Mouse (Mus musculus) CH12.LX (cell line): ENCODE data around the gene Oit3. TPM values are rescaled to one million over a fixed set of nuclear protein-coding genes. Genes with fewer than 3 reads are reported as not detected.

Experiments
- DNase-seq: peaks from one replicate; pipeline ENCODE4 v3.0.0-alpha.2; 2013; ENCODE audit errors: extremely low read depth
- H3K27ac ChIP-seq: 2 replicates; pipeline ENCODE4 v1.5.1; 2012; ENCODE audit warnings: low read depth, mild to moderate bottlenecking, control low read depth, moderate library complexity; ENCODE audit not compliant: insufficient read depth
- H3K27me3 ChIP-seq: replicated peaks from 2 replicates; pipeline ENCODE3; 2012; ENCODE audit warnings: inconsistent platforms
- H3K36me3 ChIP-seq, 2 experiments: replicated peaks in 1 of 2; 2 replicates each; pipeline versions ENCODE3 to v1.6.1; 2012; ENCODE audit warnings: inconsistent platforms in 1 of 2, low read length in 1 of 2, mild to moderate bottlenecking in 1 of 2, mixed read lengths in 1 of 2, moderate library complexity in 1 of 2; ENCODE audit not compliant: control insufficient read depth in 1 of 2, insufficient read depth in 1 of 2
- H3K4me1 ChIP-seq, 2 experiments: 2 replicates each; pipeline ENCODE4 v1.6.1; 2012; ENCODE audit warnings: inconsistent platforms in 1 of 2, moderate library complexity in 1 of 2; ENCODE audit not compliant: insufficient read depth in 2 of 2, control insufficient read depth in 1 of 2
- H3K4me2 ChIP-seq: 2 replicates; pipeline ENCODE4 v1.6.1; 2012; ENCODE audit warnings: low read depth, mild to moderate bottlenecking, control low read depth; ENCODE audit not compliant: poor library complexity, insufficient read depth, severe bottlenecking
- H3K4me3 ChIP-seq, 3 experiments: fragments of 150-350 bp in 1 of 3; sonication (generic) in 1 of 3; replicated peaks in 1 of 3; 2 replicates each; pipeline versions ENCODE3 to v1.5.1; 2011 to 2012; ENCODE audit warnings: low read depth in 2 of 3, low read length in 2 of 3, mild to moderate bottlenecking in 2 of 3, moderate library complexity in 2 of 3, control low read depth in 1 of 3, improper control_type of control experiment in 1 of 3, inconsistent platforms in 1 of 3, mixed read lengths in 1 of 3; ENCODE audit not compliant: poor library complexity in 1 of 3
- H3K79me2 ChIP-seq: replicated peaks from 2 replicates; pipeline ENCODE4 v1.6.1; 2012; ENCODE audit warnings: mild to moderate bottlenecking, moderate library complexity; ENCODE audit not compliant: control insufficient read depth, poor library complexity, insufficient read depth, severe bottlenecking; ENCODE audit errors: extremely low read depth
- H3K9ac ChIP-seq: 2 replicates; pipeline ENCODE4 v1.6.1; 2012; ENCODE audit warnings: low read depth, mild to moderate bottlenecking, control low read depth, moderate library complexity; ENCODE audit not compliant: insufficient read depth
- H3K9me3 ChIP-seq: replicated peaks from 2 replicates; pipeline ENCODE3; 2012; ENCODE audit warnings: low read length, inconsistent platforms, mixed read lengths
- BHLHE40 ChIP-seq: IDR thresholded peaks from 2 replicates; pipeline ENCODE4 v1.6.1; 2011; ENCODE audit warnings: mild to moderate bottlenecking, low read depth, low read length, improper control_type of control experiment
- CHD1 ChIP-seq: IDR thresholded peaks from 2 replicates; pipeline ENCODE4 v1.6.1; 2012; ENCODE audit warnings: low read depth, low read length, improper control_type of control experiment, inconsistent platforms
- CHD2 ChIP-seq: IDR thresholded peaks from 2 replicates; pipeline ENCODE4 v1.6.1; 2011; ENCODE audit warnings: low read length, improper control_type of control experiment
- CTCF ChIP-seq, 2 experiments: IDR thresholded peaks in 1 of 2; conservative IDR thresholded peaks in 1 of 2; 2 replicates each; pipeline ENCODE4 v1.5.1; 2011 to 2012; ENCODE audit warnings: low read depth in 2 of 2, low read length in 2 of 2, improper control_type of control experiment in 1 of 2, inconsistent platforms in 1 of 2, mild to moderate bottlenecking in 1 of 2, moderate library complexity in 1 of 2
- E2F4 ChIP-seq: IDR thresholded peaks from 2 replicates; pipeline ENCODE4 v1.6.1; 2011; ENCODE audit warnings: low read depth, low read length, improper control_type of control experiment; ENCODE audit not compliant: insufficient replicate concordance
- ETS1 ChIP-seq: conservative IDR thresholded peaks from 2 replicates; pipeline ENCODE4 v1.6.1; 2012; ENCODE audit warnings: low read depth, mild to moderate bottlenecking, inconsistent platforms, low read length, improper control_type of control experiment, moderate library complexity
- GABPA ChIP-seq: IDR thresholded peaks from 2 replicates; pipeline ENCODE4 v1.6.1; 2012; ENCODE audit warnings: low read depth, low read length, improper control_type of control experiment, inconsistent platforms; ENCODE audit not compliant: insufficient replicate concordance
- HCFC1 ChIP-seq: IDR thresholded peaks from 2 replicates; pipeline ENCODE4 v1.6.1; 2012; ENCODE audit warnings: low read depth, mild to moderate bottlenecking, inconsistent platforms, low read length, improper control_type of control experiment
- IRF4 ChIP-seq: IDR thresholded peaks from 2 replicates; pipeline ENCODE4 v1.6.1; 2014; ENCODE audit warnings: low read depth, mild to moderate bottlenecking, inconsistent platforms, low read length, improper control_type of control experiment
- JUN ChIP-seq: IDR thresholded peaks from 2 replicates; pipeline ENCODE4 v1.6.1; 2011; ENCODE audit warnings: low read depth, mild to moderate bottlenecking, low read length, improper control_type of control experiment, moderate library complexity; ENCODE audit not compliant: insufficient read depth
- JUND ChIP-seq: conservative IDR thresholded peaks from 2 replicates; pipeline ENCODE4 v1.6.1; 2011; ENCODE audit warnings: low read depth, low read length, improper control_type of control experiment
- MAFK ChIP-seq: IDR thresholded peaks from 2 replicates; pipeline ENCODE4 v1.6.1; 2011; ENCODE audit warnings: low read length, improper control_type of control experiment; ENCODE audit not compliant: insufficient replicate concordance
- MAX ChIP-seq: IDR thresholded peaks from 2 replicates; pipeline ENCODE4 v1.6.1; 2011; ENCODE audit warnings: low read length, improper control_type of control experiment
- MAZ ChIP-seq: IDR thresholded peaks from 2 replicates; pipeline ENCODE4 v1.6.1; 2012; ENCODE audit warnings: low read depth, mild to moderate bottlenecking, inconsistent platforms, low read length, improper control_type of control experiment, moderate library complexity
- MEF2A ChIP-seq: IDR thresholded peaks from 2 replicates; pipeline ENCODE4 v1.6.1; 2014; ENCODE audit warnings: low read depth, mild to moderate bottlenecking, inconsistent platforms, low read length, improper control_type of control experiment, borderline replicate concordance
- MYC ChIP-seq: IDR thresholded peaks from 2 replicates; pipeline ENCODE4 v1.6.1; 2011; ENCODE audit warnings: low read depth, mild to moderate bottlenecking, improper control_type of control experiment, low read length
- NELFE ChIP-seq: IDR thresholded peaks from 2 replicates; pipeline ENCODE4 v1.6.1; 2011; ENCODE audit warnings: low read depth, low read length, improper control_type of control experiment
- PAX5 ChIP-seq: IDR thresholded peaks from 2 replicates; pipeline ENCODE4 v1.6.1; 2012; ENCODE audit warnings: low read length, inconsistent platforms, mixed read lengths
- RAD21 ChIP-seq: IDR thresholded peaks from 2 replicates; pipeline ENCODE4 v1.6.1; 2011; ENCODE audit warnings: low read depth, mild to moderate bottlenecking, low read length, improper control_type of control experiment, moderate library complexity
- SIN3A ChIP-seq: IDR thresholded peaks from 2 replicates; pipeline ENCODE4 v1.6.1; 2012; ENCODE audit warnings: low read length, improper control_type of control experiment, inconsistent platforms
- SMC3 ChIP-seq: IDR thresholded peaks from 2 replicates; pipeline ENCODE4 v1.6.1; 2011; ENCODE audit warnings: low read depth, low read length, improper control_type of control experiment
- TCF12 ChIP-seq: IDR thresholded peaks from 2 replicates; pipeline ENCODE4 v1.6.1; 2014; ENCODE audit warnings: low read depth, mild to moderate bottlenecking, inconsistent platforms, low read length, improper control_type of control experiment
- UBTF ChIP-seq: IDR thresholded peaks from 2 replicates; pipeline ENCODE4 v1.6.1; 2012; ENCODE audit warnings: low read depth, mild to moderate bottlenecking, inconsistent platforms, low read length, improper control_type of control experiment, moderate library complexity
- USF1 ChIP-seq: IDR thresholded peaks from 2 replicates; pipeline ENCODE4 v1.6.1; 2014; ENCODE audit warnings: low read depth, mild to moderate bottlenecking, inconsistent platforms, low read length, improper control_type of control experiment
- USF2 ChIP-seq: conservative IDR thresholded peaks from 2 replicates; pipeline ENCODE4 v1.6.1; 2011; ENCODE audit warnings: low read depth, low read length, improper control_type of control experiment
- ZC3H11A ChIP-seq: IDR thresholded peaks from 2 replicates; pipeline ENCODE4 v1.6.1; 2012; ENCODE audit warnings: low read depth, mild to moderate bottlenecking, inconsistent platforms, low read length, improper control_type of control experiment
- ZMIZ1 ChIP-seq: IDR thresholded peaks from 2 replicates; pipeline ENCODE4 v1.6.1; 2012; ENCODE audit warnings: low read depth, mild to moderate bottlenecking, inconsistent platforms, low read length, improper control_type of control experiment
- dilution Hi-C: fragments of 300-500 bp; cut with MboI; formaldehyde crosslinking; loops from 2 replicates; pipeline ENCODE4 v1.14.3; 2020; ENCODE audit warnings: low sequenced_read_pairs; ENCODE audit not compliant: extremely low pct_unique_long_range_greater_than_20kb, extremely low pct_ligation_motif_present
- in situ Hi-C: fragments of 300-500 bp; cut with MboI; formaldehyde crosslinking; loops from 3 replicates; pipeline ENCODE4 v1.14.3; 2019; ENCODE audit warnings: low sequenced_read_pairs, low pct_ligation_motif_present, low pct_unique_long_range_greater_than_20kb, mixed read lengths
- polyA plus RNA-seq: library from polyadenylated mRNA; unstranded; fragments of >175 nt; gene quantifications from 2 replicates; pipeline ENCODE4 v1.2.1, GENCODE M21; 2012; ENCODE audit warnings: low read depth; ENCODE audit not compliant: insufficient read length
- total RNA-seq, 2 experiments: library from RNA; depleted of rRNA; stranded (reverse); fragments of 300-350 nt in 1 of 2; fragments of >200 nt in 1 of 2; gene quantifications; 2 replicates each; pipeline ENCODE4 v1.2.3; 2012 to 2014

Gene Oit3
- total and polyA plus RNA-seq, 3 experiments = 4.5 to 7.5 (median 7.1) TPM

- in situ Hi-C loops = no loop called here
- H3K9me3 ChIP-seq = no peaks in the 10 kb centered on the region
- H3K4me2 ChIP-seq = no peak overlapping the region
- no peaks in the 10 kb centered on the region for H3K27me3 ChIP-seq
- no peak for TF ChIP-seq MAZ
- TF ChIP-seq E2F4 = no peak
- no peak for TF ChIP-seq ZC3H11A
- TF ChIP-seq TCF12 = no peak
- TF ChIP-seq USF2 = no peak
- TF ChIP-seq MEF2A = no peak
- no peak for TF ChIP-seq MAFK
- no peak for TF ChIP-seq BHLHE40
- no peak for TF ChIP-seq MAX
- no peak for TF ChIP-seq GABPA
- no peak for TF ChIP-seq PAX5
- TF ChIP-seq JUN = no peak
- TF ChIP-seq CTCF (conservative IDR thresholded peaks at IDR 0.05 in 1 of 2, IDR thresholded peaks at IDR 0.05 in 1 of 2; ENCODE audit: low read depth in 2 of 2, low read length in 2 of 2) = no peak
- no peak for TF ChIP-seq CHD1
- no peak for TF ChIP-seq MYC
- no peak for TF ChIP-seq UBTF
- no peak overlapping the region for H3K27ac ChIP-seq
- dilution Hi-C loops = no loop called here
- no peaks in the 10 kb centered on the region for H3K79me2 ChIP-seq
- peaks cover 0 to 6% of the 10 kb centered on the region in 2 experiments for H3K36me3 ChIP-seq
- no peak overlapping the region for H3K9ac ChIP-seq
- no peak overlapping the region for H3K4me3 ChIP-seq
- DNase-seq = no peak
- H3K4me1 ChIP-seq = peaks cover 0 to 4% of the 10 kb centered on the region in 2 experiments; a peak in 1 of 4 replicates
Observed at GRCm38 (mm10) chr10:59459767-59460166, 18.2 kb upstream of the Oit3 start.

GRCm38 (mm10) chr10:59454631-59455030, 13.1 kb upstream of the Oit3 start:
- H3K4me2 ChIP-seq = no peak overlapping the region
- no peak for DNase-seq
- TF ChIP-seq UBTF (no peak), IRF4 (no peak), JUN (no peak), CHD2 (no peak), SIN3A (no peak), ZC3H11A (no peak), SMC3 (no peak), JUND (no peak), ZMIZ1 (no peak), ETS1 (no peak), USF1 (no peak), MYC (no peak), HCFC1 (no peak), RAD21 (no peak), NELFE (no peak)
- TF ChIP-seq, all 38 proteins: peak for 0
- Histone ChIP-seq H3K27me3 (no peaks in the 10 kb centered on the region), H3K36me3 (peaks cover 0 to 16% of the 10 kb centered on the region in 2 experiments), H3K4me1 (0 out of 4 replicates have a peak, but pooled peaks cover 0 to under 1% of the 10 kb centered on the region in 2 experiments), H3K9ac (no peak overlapping the region), H3K4me3 (no peak overlapping the region), H3K27ac (no peak overlapping the region), H3K79me2 (no peaks in the 10 kb centered on the region), H3K9me3 (no peaks in the 10 kb centered on the region)
- in situ Hi-C loops (no loop called here), dilution Hi-C loops (no loop called here)
